Mouse (Mus musculus): ENCODE results near the gene Ubtf.

Ubtf gene

GRCm38 (mm10) chr11:102317298-102317900, 2.1 kb downstream of the Ubtf start:
- peak; percentile 67 for DNase-seq

GRCm38 (mm10) chr11:102316572-102317297, 2.8 kb downstream of the Ubtf start:
- peak; percentile 89 for DNase-seq

- peak; percentile 25 for DNase-seq
These were observed 3.6 kb downstream of the Ubtf start for GRCm38 (mm10) chr11:102315690-102316571.

GRCm38 (mm10) chr11:102314321-102314720, 5.2 kb downstream of the Ubtf start:
- no peak for DNase-seq

- DNase-seq: no peak
These were observed 7.0 kb downstream of the Ubtf start for GRCm38 (mm10) chr11:102312586-102312985.

- DNase-seq: no peak
These were observed 7.6 kb downstream of the Ubtf start for GRCm38 (mm10) chr11:102311966-102312365.

- DNase-seq: no peak
These were observed 8.5 kb downstream of the Ubtf start for GRCm38 (mm10) chr11:102310768-102311695.

- no peak for DNase-seq
These were observed 9.5 kb downstream of the Ubtf start for GRCm38 (mm10) chr11:102309821-102310617.

- peak; percentile 97 for DNase-seq
These were observed 10.6 kb downstream of the Ubtf start for GRCm38 (mm10) chr11:102308979-102309378.

- DNase-seq: no peak
These were observed 11.4 kb downstream of the Ubtf start for GRCm38 (mm10) chr11:102308104-102308503.

GRCm38 (mm10) chr11:102305359-102305758, 14.2 kb downstream of the Ubtf start:
- DNase-seq: no peak

GRCm38 (mm10) chr11:102304141-102304540, 15.4 kb downstream of the Ubtf start:
- DNase-seq: no peak

- DNase-seq: no peak
These were observed 19.7 kb downstream of the Ubtf start for GRCm38 (mm10) chr11:102299839-102300238.

- peak; percentile 46 for DNase-seq
These were observed 21.7 kb downstream of the Ubtf start for GRCm38 (mm10) chr11:102297577-102298556.

GRCm38 (mm10) chr11:102296491-102297472, 22.8 kb downstream of the Ubtf start, which contains the start of gene Atxn7l3:
Gene Atxn7l3, minus strand, starts transcription at chr11:102296631.
- peak; percentile 99 for DNase-seq

- DNase-seq: no peak
These were observed 23.7 kb downstream of the Ubtf start for GRCm38 (mm10) chr11:102295598-102296471.

GRCm38 (mm10) chr11:102294887-102295597, 24.5 kb downstream of the Ubtf start:
- DNase-seq: peak; percentile 56
